Mouse (Mus musculus): Measurements from ENCODE around the gene Wdr62. TPM values are rescaled to one million over a fixed set of nuclear protein-coding genes. Genes with fewer than 3 reads are reported as not detected.
"Not testable (repeated sequence)": the region's sequence is repeated elsewhere in the genome, so short reads cannot be mapped to it uniquely, and the experiment has no call there.

The Wdr62 gene
- polyA plus RNA-seq, 1 experiment from 2014 or later = 10.5 TPM

DNA sequence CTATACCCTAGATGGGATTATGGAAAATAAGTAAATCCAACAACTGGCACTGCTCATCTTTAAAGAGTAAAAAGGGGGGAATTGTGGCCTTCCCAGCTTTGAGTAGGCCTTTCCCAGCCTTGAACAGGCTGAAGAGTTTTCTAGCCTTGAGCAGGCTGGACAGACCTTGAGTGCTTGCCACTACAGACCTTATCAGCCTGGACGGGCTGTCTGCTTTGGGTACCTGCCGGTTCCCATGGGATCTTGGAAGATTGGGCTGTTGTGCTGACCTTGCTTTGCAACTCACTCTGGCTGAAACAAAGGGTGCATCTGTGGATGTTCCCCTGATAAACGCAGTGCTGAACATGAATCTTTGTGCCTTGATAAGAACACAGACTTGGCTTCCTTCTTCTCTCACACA, 66.3 kb downstream of the Wdr62 start:
- Histone ChIP-seq H3K36me3 (ENCODE audit: control insufficient read depth, insufficient read depth, low read length) (no peaks in the 10 kb centered on the region), H3K9ac (ENCODE audit: low read length) (no peak overlapping the region), H3K4me3 (ENCODE audit: low read depth, low read length) (no peak overlapping the region), H3K4me1 (replicated peaks; ENCODE audit: control insufficient read depth, insufficient read depth, low read length) (no peaks in the 10 kb centered on the region), H3K27me3 (replicated peaks; ENCODE audit: control insufficient read depth, insufficient read depth, low read length) (no peaks in the 10 kb centered on the region), H3K4me2 (ENCODE audit: low read length) (no peak overlapping the region), H3K27ac (ENCODE audit: low read depth) (no peak overlapping the region), H3K9me3 (ENCODE audit: control insufficient read depth, low read length) (no peaks in the 10 kb centered on the region)
- 80% methylated on average over 3 of the region's 3 CpGs for WGBS
- no peak for DNase-seq (ENCODE audit: low spot score)
- ATAC-seq (replicated peaks; ENCODE audit: low FRiP score, low TSS enrichment, low read depth) = no peak

- no peak overlapping the region for H3K4me3 ChIP-seq (ENCODE audit: low read depth, low read length)
- no peaks in the 10 kb centered on the region for H3K36me3 ChIP-seq (ENCODE audit: control insufficient read depth, insufficient read depth, low read length)
- no peaks in the 10 kb centered on the region for H3K4me1 ChIP-seq (replicated peaks; ENCODE audit: control insufficient read depth, insufficient read depth, low read length)
- H3K27me3 ChIP-seq (replicated peaks; ENCODE audit: control insufficient read depth, insufficient read depth, low read length) = no peaks in the 10 kb centered on the region
- DNase-seq (ENCODE audit: low spot score) (no peak), ATAC-seq (replicated peaks; ENCODE audit: low FRiP score, low TSS enrichment, low read depth) (no peak)
- H3K9me3 ChIP-seq (ENCODE audit: control insufficient read depth, low read length) = no peaks in the 10 kb centered on the region
- no peak overlapping the region for H3K9ac ChIP-seq (ENCODE audit: low read length)
- 34% methylated on average over 4 of the region's 4 CpGs for WGBS
- H3K27ac ChIP-seq (ENCODE audit: low read depth) = no peak overlapping the region
- no peak overlapping the region for H3K4me2 ChIP-seq (ENCODE audit: low read length)
These were observed 69.2 kb downstream of the Wdr62 start for GRCm38 (mm10) chr7:30211025-30211424.

DNA sequence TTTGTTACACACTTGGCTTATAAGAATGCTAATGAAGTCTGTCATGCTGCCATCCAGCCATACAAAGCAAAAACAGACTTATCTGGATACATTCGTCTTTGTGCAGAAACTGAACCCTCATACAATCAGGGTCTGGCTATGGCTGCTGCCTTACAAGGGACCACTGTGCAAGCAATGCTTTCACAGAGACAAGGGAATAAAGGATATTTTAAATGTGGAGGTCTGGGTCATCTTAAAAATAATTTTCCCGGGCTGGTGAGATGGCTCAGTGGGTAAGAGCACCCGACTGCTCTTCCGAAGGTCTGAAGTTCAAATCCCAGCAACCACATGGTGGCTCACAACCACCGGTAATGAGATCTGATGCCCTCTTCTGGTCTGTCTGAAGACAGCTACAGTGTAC, 73.9 kb downstream of the Wdr62 start:
- H3K36me3 ChIP-seq (ENCODE audit: control insufficient read depth, insufficient read depth, low read length); H3K4me2 ChIP-seq (ENCODE audit: low read length); DNase-seq (ENCODE audit: low spot score); H3K9ac ChIP-seq (ENCODE audit: low read length); H3K4me1 ChIP-seq (replicated peaks; ENCODE audit: control insufficient read depth, insufficient read depth, low read length); H3K27ac ChIP-seq (ENCODE audit: low read depth); H3K9me3 ChIP-seq (ENCODE audit: control insufficient read depth, low read length); ATAC-seq (replicated peaks; ENCODE audit: low FRiP score, low TSS enrichment, low read depth); H3K27me3 ChIP-seq (replicated peaks; ENCODE audit: control insufficient read depth, insufficient read depth, low read length); H3K4me3 ChIP-seq (ENCODE audit: low read depth, low read length): not testable (repeated sequence)
- 54% methylated on average over 5 of the region's 5 CpGs for WGBS

GRCm38 (mm10) chr7:30205383-30205782, 74.8 kb downstream of the Wdr62 start:
- H3K27me3 ChIP-seq (replicated peaks; ENCODE audit: control insufficient read depth, insufficient read depth, low read length) = no peaks in the 10 kb centered on the region
- WGBS = 10% methylated on average over 2 of the region's 2 CpGs
- H3K36me3 ChIP-seq (ENCODE audit: control insufficient read depth, insufficient read depth, low read length) = no peaks in the 10 kb centered on the region
- no peaks in the 10 kb centered on the region for H3K9me3 ChIP-seq (ENCODE audit: control insufficient read depth, low read length)
- no peak overlapping the region for H3K4me3 ChIP-seq (ENCODE audit: low read depth, low read length)
- DNase-seq (ENCODE audit: low spot score) (no peak), ATAC-seq (replicated peaks; ENCODE audit: low FRiP score, low TSS enrichment, low read depth) (no peak)
- H3K9ac ChIP-seq (ENCODE audit: low read length) = no peak overlapping the region
- no peak overlapping the region for H3K4me2 ChIP-seq (ENCODE audit: low read length)
- no peaks in the 10 kb centered on the region for H3K4me1 ChIP-seq (replicated peaks; ENCODE audit: control insufficient read depth, insufficient read depth, low read length)
- no peak overlapping the region for H3K27ac ChIP-seq (ENCODE audit: low read depth)

DNA sequence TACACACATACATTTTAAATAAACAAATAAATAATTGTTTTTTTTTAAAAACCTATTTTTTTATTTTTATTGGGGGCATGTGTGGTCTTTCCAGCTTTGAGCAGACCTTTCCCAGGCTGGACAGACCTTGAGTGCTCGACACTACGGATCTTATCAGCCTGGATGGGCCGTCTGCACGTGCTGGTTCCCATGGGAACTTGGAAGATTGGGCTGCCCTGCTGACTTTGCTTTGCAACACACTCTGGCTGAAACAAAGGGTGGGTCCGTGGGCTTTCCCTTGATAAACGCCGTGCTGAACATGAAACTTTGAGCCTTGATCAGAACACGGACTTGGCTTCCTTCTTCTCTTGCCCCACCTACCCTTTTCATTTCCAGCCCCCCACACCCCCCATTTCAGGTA, 75.8 kb downstream of the Wdr62 start:
- Histone ChIP-seq H3K4me1 (replicated peaks; ENCODE audit: control insufficient read depth, insufficient read depth, low read length) (no peaks in the 10 kb centered on the region), H3K4me3 (ENCODE audit: low read depth, low read length) (no peak overlapping the region), H3K4me2 (ENCODE audit: low read length) (0 out of 2 replicates have a peak overlapping the region, but pooled peaks have one; percentile 15), H3K9me3 (ENCODE audit: control insufficient read depth, low read length) (no peaks in the 10 kb centered on the region), H3K27me3 (replicated peaks; ENCODE audit: control insufficient read depth, insufficient read depth, low read length) (no peaks in the 10 kb centered on the region), H3K9ac (ENCODE audit: low read length) (no peak overlapping the region), H3K36me3 (ENCODE audit: control insufficient read depth, insufficient read depth, low read length) (no peaks in the 10 kb centered on the region), H3K27ac (ENCODE audit: low read depth) (no peak overlapping the region)
- 38% methylated on average over 8 of the region's 8 CpGs for WGBS
- DNase-seq (ENCODE audit: low spot score) (no peak), ATAC-seq (replicated peaks; ENCODE audit: low FRiP score, low TSS enrichment, low read depth) (peak; percentile 53; the same call in 1 of the 2 replicates)

- no peak overlapping the region for H3K9ac ChIP-seq (ENCODE audit: low read length)
- H3K27ac ChIP-seq (ENCODE audit: low read depth) = no peak overlapping the region
- no peak overlapping the region for H3K4me2 ChIP-seq (ENCODE audit: low read length)
- H3K27me3 ChIP-seq (replicated peaks; ENCODE audit: control insufficient read depth, insufficient read depth, low read length) = no peaks in the 10 kb centered on the region
- no peak overlapping the region for H3K4me3 ChIP-seq (ENCODE audit: low read depth, low read length)
- no peak for DNase-seq (ENCODE audit: low spot score)
- no peak for ATAC-seq (replicated peaks; ENCODE audit: low FRiP score, low TSS enrichment, low read depth)
- no peaks in the 10 kb centered on the region for H3K36me3 ChIP-seq (ENCODE audit: control insufficient read depth, insufficient read depth, low read length)
- H3K4me1 ChIP-seq (replicated peaks; ENCODE audit: control insufficient read depth, insufficient read depth, low read length) = peaks cover 3% of the 10 kb centered on the region; the same call in 1 of the 2 replicates
- no peaks in the 10 kb centered on the region for H3K9me3 ChIP-seq (ENCODE audit: control insufficient read depth, low read length)
- whole genome bisulfite sequencing = 69% methylated on average over 11 of the region's 11 CpGs
These were observed 77.1 kb downstream of the Wdr62 start for GRCm38 (mm10) chr7:30202895-30203690.

DNA sequence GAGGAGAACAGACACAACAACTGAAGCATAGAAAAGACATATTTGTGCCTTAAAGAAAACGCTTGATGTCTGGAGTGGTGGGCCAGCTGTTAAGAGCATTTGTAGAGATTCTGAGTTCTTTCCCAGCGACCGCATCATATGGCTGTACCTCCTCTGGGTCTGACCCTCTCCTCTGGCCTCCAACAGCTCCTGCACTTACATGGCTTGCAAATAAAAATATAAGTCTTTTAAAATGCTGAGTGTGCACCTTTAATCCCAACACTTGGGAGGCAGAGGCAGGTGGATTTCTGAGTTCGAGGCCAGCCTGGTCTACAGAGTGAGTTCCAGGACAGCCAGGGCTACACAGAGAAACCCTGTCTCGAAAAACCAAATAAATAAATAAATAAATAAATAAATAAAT, 79.6 kb downstream of the Wdr62 start:
- H3K27me3 ChIP-seq (replicated peaks; ENCODE audit: control insufficient read depth, insufficient read depth, low read length); H3K9ac ChIP-seq (ENCODE audit: low read length); H3K9me3 ChIP-seq (ENCODE audit: control insufficient read depth, low read length); H3K4me1 ChIP-seq (replicated peaks; ENCODE audit: control insufficient read depth, insufficient read depth, low read length); H3K36me3 ChIP-seq (ENCODE audit: control insufficient read depth, insufficient read depth, low read length); ATAC-seq (replicated peaks; ENCODE audit: low FRiP score, low TSS enrichment, low read depth); H3K4me3 ChIP-seq (ENCODE audit: low read depth, low read length); H3K27ac ChIP-seq (ENCODE audit: low read depth); DNase-seq (ENCODE audit: low spot score); H3K4me2 ChIP-seq (ENCODE audit: low read length): not testable (repeated sequence)
- 89% methylated on average over 5 of the region's 5 CpGs for WGBS

- 76% methylated on average over 5 of the region's 5 CpGs for WGBS
- ATAC-seq (replicated peaks; ENCODE audit: low FRiP score, low TSS enrichment, low read depth) = no peak
These were observed 80.0 kb downstream of the Wdr62 start for GRCm38 (mm10) chr7:30200200-30200599.

More at GRCm38 (mm10) chr7:30200200-30200599, 80.0 kb downstream of the Wdr62 start:
- Histone ChIP-seq H3K4me3 (ENCODE audit: low read depth, low read length) (no peak overlapping the region), H3K9me3 (ENCODE audit: control insufficient read depth, low read length) (no peaks in the 10 kb centered on the region), H3K27me3 (replicated peaks; ENCODE audit: control insufficient read depth, insufficient read depth, low read length) (no peaks in the 10 kb centered on the region), H3K9ac (ENCODE audit: low read length) (no peak overlapping the region), H3K4me1 (replicated peaks; ENCODE audit: control insufficient read depth, insufficient read depth, low read length) (peaks cover 6% of the 10 kb centered on the region), H3K36me3 (ENCODE audit: control insufficient read depth, insufficient read depth, low read length) (no peaks in the 10 kb centered on the region), H3K4me2 (ENCODE audit: low read length) (no peak overlapping the region), H3K27ac (ENCODE audit: low read depth) (no peak overlapping the region)
- no peak for DNase-seq (ENCODE audit: low spot score)

Data from intestine, embryonic 14.5 days (tissue).